Mouse (Mus musculus): ENCODE measurements around the gene Stam. TPM values are rescaled to one million over a fixed set of nuclear protein-coding genes. Genes with fewer than 3 reads are reported as not detected.

The Stam gene
- polyA plus RNA-seq, 1 experiment from 2014 or later, result 158 TPM

- no peak overlapping the region; the same call in 1 of the 2 replicates for H3K27ac ChIP-seq (ENCODE audit: low read depth, low read length)
- H3K27me3 ChIP-seq (ENCODE audit: control insufficient read depth, insufficient read depth, low read length), result no peaks in the 10 kb centered on the region
- H3K4me2 ChIP-seq (ENCODE audit: low read depth, low read length), result no peak overlapping the region
- H3K9me3 ChIP-seq (ENCODE audit: control insufficient read depth, low read length), result no peaks in the 10 kb centered on the region
- no peak overlapping the region for H3K4me3 ChIP-seq (ENCODE audit: low read depth, low read length)
- no peaks in the 10 kb centered on the region for H3K4me1 ChIP-seq (ENCODE audit: control insufficient read depth, insufficient read depth, low read length)
- no peaks in the 10 kb centered on the region for H3K36me3 ChIP-seq (ENCODE audit: control insufficient read depth, insufficient read depth, low read length)
- no peak overlapping the region for H3K9ac ChIP-seq (replicated peaks; ENCODE audit: low read depth, low read length)
- 83% methylated on average over 2 of the region's 2 CpGs for WGBS
- no peak for ATAC-seq (ENCODE audit: low read depth)
Measured at GRCm38 (mm10) chr2:14165066-14165465, 91.2 kb downstream of the Stam start.

GRCm38 (mm10) chr2:14165618-14166344, 91.9 kb downstream of the Stam start:
- H3K27ac ChIP-seq (ENCODE audit: low read depth, low read length), result no peak overlapping the region
- H3K36me3 ChIP-seq (ENCODE audit: control insufficient read depth, insufficient read depth, low read length), result no peaks in the 10 kb centered on the region
- H3K9me3 ChIP-seq (ENCODE audit: control insufficient read depth, low read length), result no peaks in the 10 kb centered on the region
- WGBS, result 85% methylated on average over 3 of the region's 3 CpGs
- no peaks in the 10 kb centered on the region for H3K4me1 ChIP-seq (ENCODE audit: control insufficient read depth, insufficient read depth, low read length)
- peak; percentile 58; the same call in 1 of the 2 replicates for ATAC-seq (ENCODE audit: low read depth)
- no peak overlapping the region for H3K4me3 ChIP-seq (ENCODE audit: low read depth, low read length)
- H3K4me2 ChIP-seq (ENCODE audit: low read depth, low read length), result no peak overlapping the region
- no peak overlapping the region for H3K9ac ChIP-seq (replicated peaks; ENCODE audit: low read depth, low read length)
- no peaks in the 10 kb centered on the region for H3K27me3 ChIP-seq (ENCODE audit: control insufficient read depth, insufficient read depth, low read length)

GRCm38 (mm10) chr2:14167721-14168120, 93.8 kb downstream of the Stam start:
- no peaks in the 10 kb centered on the region for H3K27me3 ChIP-seq (ENCODE audit: control insufficient read depth, insufficient read depth, low read length)
- H3K36me3 ChIP-seq (ENCODE audit: control insufficient read depth, insufficient read depth, low read length), result no peaks in the 10 kb centered on the region
- no peak for ATAC-seq (ENCODE audit: low read depth)
- H3K4me2 ChIP-seq (ENCODE audit: low read depth, low read length), result no peak overlapping the region
- no peak overlapping the region for H3K9ac ChIP-seq (replicated peaks; ENCODE audit: low read depth, low read length)
- H3K9me3 ChIP-seq (ENCODE audit: control insufficient read depth, low read length), result no peaks in the 10 kb centered on the region
- H3K4me1 ChIP-seq (ENCODE audit: control insufficient read depth, insufficient read depth, low read length), result no peaks in the 10 kb centered on the region
- H3K4me3 ChIP-seq (ENCODE audit: low read depth, low read length), result no peak overlapping the region
- no peak overlapping the region for H3K27ac ChIP-seq (ENCODE audit: low read depth, low read length)

GRCm38 (mm10) chr2:14174334-14174733, 100.4 kb downstream of the Stam start, which contains the start of gene Tmem236:
Gene Tmem236, plus strand, starts transcription at chr2:14174523.
- no peak for ATAC-seq (ENCODE audit: low read depth)

GRCm38 (mm10) chr2:14176460-14177193, 102.7 kb downstream of the Stam start:
- H3K9me3 ChIP-seq (ENCODE audit: control insufficient read depth, low read length), result no peaks in the 10 kb centered on the region
- no peak overlapping the region for H3K4me2 ChIP-seq (ENCODE audit: low read depth, low read length)
- no peaks in the 10 kb centered on the region for H3K4me1 ChIP-seq (ENCODE audit: control insufficient read depth, insufficient read depth, low read length)
- ATAC-seq (ENCODE audit: low read depth), result no peak
- H3K4me3 ChIP-seq (ENCODE audit: low read depth, low read length), result no peak overlapping the region
- no peaks in the 10 kb centered on the region for H3K36me3 ChIP-seq (ENCODE audit: control insufficient read depth, insufficient read depth, low read length)
- WGBS, result 75% methylated on average over 2 of the region's 2 CpGs
- no peaks in the 10 kb centered on the region for H3K27me3 ChIP-seq (ENCODE audit: control insufficient read depth, insufficient read depth, low read length)
- no peak overlapping the region for H3K9ac ChIP-seq (replicated peaks; ENCODE audit: low read depth, low read length)
- no peak overlapping the region for H3K27ac ChIP-seq (ENCODE audit: low read depth, low read length)

More at GRCm38 (mm10) chr2:14174334-14174733, 100.4 kb downstream of the Stam start, which contains the start of gene Tmem236:
- H3K27me3 ChIP-seq (ENCODE audit: control insufficient read depth, insufficient read depth, low read length), result no peaks in the 10 kb centered on the region
- no peak within 1 kb of the TSS for H3K9ac ChIP-seq (replicated peaks; ENCODE audit: low read depth, low read length)
- H3K27ac ChIP-seq (ENCODE audit: low read depth, low read length), result no peak within 1 kb of the TSS
- no peak within 1 kb of the TSS for H3K4me2 ChIP-seq (ENCODE audit: low read depth, low read length)
- no peak within 1 kb of the TSS for H3K4me3 ChIP-seq (ENCODE audit: low read depth, low read length)
- H3K9me3 ChIP-seq (ENCODE audit: control insufficient read depth, low read length), result no peaks in the 10 kb centered on the region
- H3K36me3 ChIP-seq (ENCODE audit: control insufficient read depth, insufficient read depth, low read length), result no peaks in the 10 kb centered on the region
- WGBS, result 59% methylated on average over 3 of the region's 3 CpGs
- no peaks in the 10 kb centered on the region for H3K4me1 ChIP-seq (ENCODE audit: control insufficient read depth, insufficient read depth, low read length)

- no peaks in the 10 kb centered on the region for H3K27me3 ChIP-seq (ENCODE audit: control insufficient read depth, insufficient read depth, low read length)
- H3K9ac ChIP-seq (replicated peaks; ENCODE audit: low read depth, low read length), result no peak overlapping the region
- H3K27ac ChIP-seq (ENCODE audit: low read depth, low read length), result no peak overlapping the region
- no peak for ATAC-seq (ENCODE audit: low read depth)
- no peak overlapping the region for H3K4me3 ChIP-seq (ENCODE audit: low read depth, low read length)
- H3K4me1 ChIP-seq (ENCODE audit: control insufficient read depth, insufficient read depth, low read length), result no peaks in the 10 kb centered on the region
- H3K4me2 ChIP-seq (ENCODE audit: low read depth, low read length), result no peak overlapping the region
- H3K36me3 ChIP-seq (ENCODE audit: control insufficient read depth, insufficient read depth, low read length), result no peaks in the 10 kb centered on the region
- no peaks in the 10 kb centered on the region for H3K9me3 ChIP-seq (ENCODE audit: control insufficient read depth, low read length)
Measured at GRCm38 (mm10) chr2:14184375-14184774, 110.5 kb downstream of the Stam start.

GRCm38 (mm10) chr2:14190684-14191083, 116.8 kb downstream of the Stam start:
- H3K36me3 ChIP-seq (ENCODE audit: control insufficient read depth, insufficient read depth, low read length), result no peaks in the 10 kb centered on the region
- H3K4me3 ChIP-seq (ENCODE audit: low read depth, low read length), result no peak overlapping the region
- 88% methylated on average over 4 of the region's 4 CpGs for WGBS
- ATAC-seq (ENCODE audit: low read depth), result no peak
- H3K4me1 ChIP-seq (ENCODE audit: control insufficient read depth, insufficient read depth, low read length), result no peaks in the 10 kb centered on the region
- no peak overlapping the region for H3K9ac ChIP-seq (replicated peaks; ENCODE audit: low read depth, low read length)
- no peaks in the 10 kb centered on the region for H3K9me3 ChIP-seq (ENCODE audit: control insufficient read depth, low read length)
- no peak overlapping the region for H3K4me2 ChIP-seq (ENCODE audit: low read depth, low read length)
- H3K27me3 ChIP-seq (ENCODE audit: control insufficient read depth, insufficient read depth, low read length), result no peaks in the 10 kb centered on the region
- no peak overlapping the region for H3K27ac ChIP-seq (ENCODE audit: low read depth, low read length)

GRCm38 (mm10) chr2:14191601-14192000, 117.7 kb downstream of the Stam start:
- Histone ChIP-seq H3K9me3 (ENCODE audit: control insufficient read depth, low read length) (no peaks in the 10 kb centered on the region), H3K4me1 (ENCODE audit: control insufficient read depth, insufficient read depth, low read length) (no peaks in the 10 kb centered on the region), H3K4me2 (ENCODE audit: low read depth, low read length) (no peak overlapping the region), H3K9ac (replicated peaks; ENCODE audit: low read depth, low read length) (no peak overlapping the region), H3K36me3 (ENCODE audit: control insufficient read depth, insufficient read depth, low read length) (no peaks in the 10 kb centered on the region), H3K27me3 (ENCODE audit: control insufficient read depth, insufficient read depth, low read length) (no peaks in the 10 kb centered on the region), H3K27ac (ENCODE audit: low read depth, low read length) (no peak overlapping the region), H3K4me3 (ENCODE audit: low read depth, low read length) (no peak overlapping the region)
- 87% methylated on average over 4 of the region's 4 CpGs for WGBS
- ATAC-seq (ENCODE audit: low read depth), result no peak

- no peaks in the 10 kb centered on the region for H3K4me1 ChIP-seq (ENCODE audit: control insufficient read depth, insufficient read depth, low read length)
- H3K4me2 ChIP-seq (ENCODE audit: low read depth, low read length), result no peak overlapping the region
- H3K27me3 ChIP-seq (ENCODE audit: control insufficient read depth, insufficient read depth, low read length), result no peaks in the 10 kb centered on the region
- ATAC-seq (ENCODE audit: low read depth), result no peak
- no peak overlapping the region for H3K4me3 ChIP-seq (ENCODE audit: low read depth, low read length)
- H3K36me3 ChIP-seq (ENCODE audit: control insufficient read depth, insufficient read depth, low read length), result no peaks in the 10 kb centered on the region
- WGBS, result 88% methylated on average over 6 of the region's 6 CpGs
- H3K9me3 ChIP-seq (ENCODE audit: control insufficient read depth, low read length), result no peaks in the 10 kb centered on the region
- no peak overlapping the region for H3K27ac ChIP-seq (ENCODE audit: low read depth, low read length)
- no peak overlapping the region for H3K9ac ChIP-seq (replicated peaks; ENCODE audit: low read depth, low read length)
Measured at GRCm38 (mm10) chr2:14192046-14192445, 118.1 kb downstream of the Stam start.
